Mouse (Mus musculus): ENCODE results near the gene Akap13. TPM values are rescaled to one million over a fixed set of nuclear protein-coding genes. Genes with fewer than 3 reads are reported as not detected.
A peak's percentile ranks its signal among the peaks of the same experiment; 100 is the strongest.

Akap13 gene
- total RNA-seq, 2 experiments from 2014 or later, result 94.0 to 95.4 TPM

- intact Hi-C loops (cut with DNase I), result no loop called here
- DNase-seq, result no peak
Observed at GRCm38 (mm10) chr7:75509085-75509873, 53.9 kb downstream of the Akap13 start.

GRCm38 (mm10) chr7:75515472-75515871, 60.1 kb downstream of the Akap13 start:
- DNase-seq, result no peak
- intact Hi-C loops (cut with DNase I), result no loop called here

GRCm38 (mm10) chr7:75516716-75517619, 61.6 kb downstream of the Akap13 start:
- intact Hi-C loops (cut with DNase I), result no loop called here
- DNase-seq, result no peak

- DNase-seq, result no peak
- intact Hi-C loops (cut with DNase I), result loop anchor here (2.0 to 5.0 kb wide), 2 partner anchors 92 to 120 kb away; no protein-coding TSS in a partner anchor
Observed at GRCm38 (mm10) chr7:75520531-75520930, 65.2 kb downstream of the Akap13 start.

GRCm38 (mm10) chr7:75521199-75521598, 65.9 kb downstream of the Akap13 start:
- intact Hi-C loops (cut with DNase I), result loop anchor here (2.0 to 5.0 kb wide), 2 partner anchors 91 to 120 kb away; no protein-coding TSS in a partner anchor
- no peak for DNase-seq

- intact Hi-C loops (cut with DNase I), result loop anchor here (5.0 kb wide), 1 partner anchor 90 kb away; no protein-coding TSS in a partner anchor
- no peak for DNase-seq
Observed at GRCm38 (mm10) chr7:75522226-75522625, 66.9 kb downstream of the Akap13 start.

GRCm38 (mm10) chr7:75524789-75525569, 69.6 kb downstream of the Akap13 start:
- intact Hi-C loops (cut with DNase I), result loop anchor here (5.0 kb wide), 1 partner anchor 87 kb away; no protein-coding TSS in a partner anchor
- DNase-seq, result peak; percentile 50 to 60

- intact Hi-C loops (cut with DNase I), result no loop called here
- DNase-seq, result no peak
Observed at GRCm38 (mm10) chr7:75525716-75526401, 70.5 kb downstream of the Akap13 start.

GRCm38 (mm10) chr7:75528751-75529150, 73.4 kb downstream of the Akap13 start:
- intact Hi-C loops (cut with DNase I), result no loop called here
- no peak for DNase-seq

- intact Hi-C loops (cut with DNase I), result no loop called here
Observed at GRCm38 (mm10) chr7:75529857-75530437, 74.6 kb downstream of the Akap13 start.

GRCm38 (mm10) chr7:75530642-75531041, 75.3 kb downstream of the Akap13 start:
- DNase-seq, result no peak

More at GRCm38 (mm10) chr7:75529857-75530437, 74.6 kb downstream of the Akap13 start:
- DNase-seq, result no peak

GRCm38 (mm10) chr7:75533079-75533478, 77.7 kb downstream of the Akap13 start:
- intact Hi-C loops (cut with DNase I), result no loop called here
- DNase-seq, result no peak

More at GRCm38 (mm10) chr7:75530642-75531041, 75.3 kb downstream of the Akap13 start:
- intact Hi-C loops (cut with DNase I), result no loop called here

- intact Hi-C loops (cut with DNase I), result no loop called here
- no peak for DNase-seq
Observed at GRCm38 (mm10) chr7:75536298-75536697, 81.0 kb downstream of the Akap13 start.

- no peak for DNase-seq
- intact Hi-C loops (cut with DNase I), result no loop called here
Observed at GRCm38 (mm10) chr7:75537567-75537966, 82.2 kb downstream of the Akap13 start.

GRCm38 (mm10) chr7:75538513-75538912, 83.2 kb downstream of the Akap13 start:
- intact Hi-C loops (cut with DNase I), result no loop called here
- no peak for DNase-seq

GRCm38 (mm10) chr7:75539168-75539567, 83.8 kb downstream of the Akap13 start:
- no peak for DNase-seq
- intact Hi-C loops (cut with DNase I), result no loop called here

- intact Hi-C loops (cut with DNase I), result loop anchor here (10.0 kb wide), 1 partner anchor 415 kb away; no protein-coding TSS in a partner anchor
- DNase-seq, result no peak
Observed at GRCm38 (mm10) chr7:75549856-75550255, 94.5 kb downstream of the Akap13 start.

- intact Hi-C loops (cut with DNase I), result loop anchor here (10.0 kb wide), 1 partner anchor 416 kb away; no protein-coding TSS in a partner anchor
- DNase-seq, result no peak
Observed at GRCm38 (mm10) chr7:75550791-75551336, 95.5 kb downstream of the Akap13 start.

All from heart, postnatal 10 days (tissue).